Mouse (Mus musculus) thymus, postnatal 14 days (tissue): Measurements from ENCODE around the gene Sertad2.

Experiments used
- DNase-seq: peaks from one replicate; pipeline ENCODE4 v3.0.0; 2021

The Sertad2 gene

GRCm38 (mm10) chr11:20549481-20549880, 6.4 kb downstream of the Sertad2 start:
- DNase-seq = no peak

DNA sequence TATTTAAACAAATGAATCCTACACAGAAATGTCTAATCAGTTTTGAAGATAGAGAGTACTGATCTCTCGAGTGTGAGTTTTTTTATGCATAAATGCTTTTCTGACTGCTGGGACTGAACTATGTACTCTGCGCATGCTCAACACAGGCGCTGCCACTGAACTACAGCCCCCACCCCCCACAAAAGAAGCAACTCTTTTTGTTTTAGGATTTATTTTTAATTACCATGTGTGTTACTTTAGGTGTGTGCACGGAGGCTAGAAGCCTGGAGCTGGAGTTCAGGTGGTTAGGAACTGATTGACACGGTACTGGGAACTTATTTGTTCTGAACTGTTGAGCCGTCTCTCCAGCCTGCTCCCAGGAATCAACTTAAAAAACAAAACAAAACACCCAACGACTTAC, 7.1 kb downstream of the Sertad2 start:
- no peak for DNase-seq

GRCm38 (mm10) chr11:20552059-20552458, 9.0 kb downstream of the Sertad2 start:
- no peak for DNase-seq

DNA sequence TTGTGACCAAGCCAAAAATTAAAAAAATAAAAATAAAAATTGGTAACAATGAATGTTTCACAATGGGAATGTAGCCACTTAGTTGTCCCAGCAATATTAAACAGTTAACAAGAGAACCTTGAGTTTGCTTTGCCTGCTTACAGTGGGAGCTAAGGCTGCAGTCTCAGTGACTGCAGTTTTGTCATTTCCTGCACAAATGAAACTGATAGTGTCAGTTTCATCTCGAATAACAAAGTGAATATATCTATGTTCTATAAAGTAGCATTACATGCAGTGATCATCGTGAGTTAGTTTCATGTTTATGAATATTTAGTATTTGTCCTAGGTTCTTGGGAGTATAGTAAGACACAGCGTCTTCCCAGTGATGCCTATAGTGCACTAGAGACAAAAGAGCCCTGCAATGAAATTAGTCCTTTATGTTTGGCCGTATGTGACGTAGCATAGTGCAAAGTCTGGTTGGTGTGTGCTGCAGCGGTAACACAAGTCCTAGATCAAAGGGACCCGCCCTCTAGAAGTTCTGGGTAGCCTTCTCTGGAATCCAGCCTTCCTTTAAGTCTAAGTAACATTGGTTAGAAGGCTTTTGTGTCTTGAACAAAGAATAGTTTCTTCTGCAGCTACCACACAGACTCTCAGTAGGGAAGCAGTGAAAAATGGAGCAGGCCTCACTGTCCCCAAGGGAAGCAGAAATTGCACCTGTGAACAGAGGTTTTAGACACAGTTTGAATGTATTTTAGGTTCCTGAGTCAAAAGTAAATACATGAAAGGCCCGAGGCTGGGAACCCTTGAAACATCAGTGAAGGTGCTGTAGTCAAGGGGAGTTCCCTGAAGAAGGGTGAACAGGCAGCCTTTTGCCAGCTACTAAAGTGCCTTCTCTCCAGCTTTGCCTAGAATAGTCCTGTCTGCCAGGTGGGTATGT, 10.0 kb downstream of the Sertad2 start:
- peak; percentile 39 for DNase-seq

- no peak for DNase-seq
Observed at GRCm38 (mm10) chr11:20555651-20556050, 12.6 kb downstream of the Sertad2 start.

DNA sequence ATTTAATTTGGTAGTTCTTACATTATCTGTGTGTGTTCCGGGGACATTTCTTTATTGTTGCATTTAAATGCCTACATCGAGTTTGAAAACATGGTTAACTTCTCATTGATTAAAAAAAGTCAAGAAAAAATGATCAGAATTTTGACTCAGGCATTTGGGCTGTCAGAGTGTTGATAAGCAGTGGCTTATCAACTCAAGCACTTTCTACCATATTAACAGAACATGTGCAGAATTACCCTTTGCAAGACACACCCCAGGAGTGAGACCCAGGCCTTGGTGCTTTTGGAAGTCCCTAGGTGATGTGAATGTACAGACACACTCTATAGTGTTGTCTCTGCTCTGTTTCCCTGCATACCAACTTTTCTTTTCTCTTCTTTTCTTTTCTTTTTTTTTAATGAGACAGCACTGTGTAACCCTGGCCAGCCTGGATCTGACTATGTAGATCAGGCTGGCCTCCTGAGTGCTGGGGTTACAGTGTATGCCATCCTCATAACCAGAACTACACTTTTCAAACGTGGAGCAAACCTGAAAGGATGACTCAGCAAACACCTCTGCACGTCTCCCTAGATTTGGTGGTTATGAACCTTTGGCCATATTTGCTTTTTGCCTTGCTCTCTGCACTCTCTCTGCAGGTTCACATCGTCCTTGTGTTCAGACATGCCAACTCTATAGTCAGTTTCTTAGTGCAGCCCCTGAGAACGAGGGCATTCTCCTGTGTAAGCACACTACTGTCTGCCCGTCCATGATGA, 13.3 kb downstream of the Sertad2 start:
- no peak for DNase-seq

GRCm38 (mm10) chr11:20559236-20559950, 16.3 kb downstream of the Sertad2 start:
- no peak for DNase-seq

GRCm38 (mm10) chr11:20559951-20560642, 17.0 kb downstream of the Sertad2 start:
- no peak for DNase-seq

- peak; percentile 69 for DNase-seq
Observed at GRCm38 (mm10) chr11:20561323-20562002, 18.4 kb downstream of the Sertad2 start.

GRCm38 (mm10) chr11:20565057-20565456, 22.0 kb downstream of the Sertad2 start:
- no peak for DNase-seq

DNA sequence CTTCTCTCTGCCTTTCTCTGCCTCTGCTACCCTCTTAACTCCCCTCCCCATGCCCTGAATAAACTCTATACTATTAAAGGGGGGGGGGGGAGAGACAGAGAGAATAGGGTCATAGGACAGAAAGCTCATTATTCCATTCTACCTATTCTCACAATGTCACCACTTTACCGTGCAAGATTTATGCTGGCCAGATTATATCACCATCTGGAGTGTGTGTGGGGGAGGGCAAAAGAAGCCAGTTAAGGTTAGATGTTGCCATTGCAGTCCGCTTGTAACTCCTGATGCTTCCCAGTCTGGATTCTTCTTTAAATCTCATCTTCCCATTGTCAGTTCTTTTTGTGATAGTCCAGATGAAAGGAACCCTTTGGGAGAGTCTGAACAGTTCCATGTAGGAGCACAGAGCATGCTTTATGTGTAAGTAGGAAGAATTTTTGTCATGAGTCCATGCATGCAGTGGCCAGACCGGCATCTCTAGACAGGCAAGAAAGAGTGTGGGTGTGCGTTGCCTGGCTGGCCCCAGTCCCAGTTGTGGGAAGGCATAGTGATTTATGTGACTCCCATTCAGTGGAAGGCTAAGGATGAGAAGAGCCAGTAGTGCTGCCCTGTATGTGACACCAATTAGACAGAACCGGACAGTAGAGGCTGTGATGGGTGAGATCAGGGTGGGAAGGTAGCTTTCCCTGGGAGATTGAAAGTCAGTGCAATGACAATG, 28.8 kb downstream of the Sertad2 start:
- no peak for DNase-seq

DNA sequence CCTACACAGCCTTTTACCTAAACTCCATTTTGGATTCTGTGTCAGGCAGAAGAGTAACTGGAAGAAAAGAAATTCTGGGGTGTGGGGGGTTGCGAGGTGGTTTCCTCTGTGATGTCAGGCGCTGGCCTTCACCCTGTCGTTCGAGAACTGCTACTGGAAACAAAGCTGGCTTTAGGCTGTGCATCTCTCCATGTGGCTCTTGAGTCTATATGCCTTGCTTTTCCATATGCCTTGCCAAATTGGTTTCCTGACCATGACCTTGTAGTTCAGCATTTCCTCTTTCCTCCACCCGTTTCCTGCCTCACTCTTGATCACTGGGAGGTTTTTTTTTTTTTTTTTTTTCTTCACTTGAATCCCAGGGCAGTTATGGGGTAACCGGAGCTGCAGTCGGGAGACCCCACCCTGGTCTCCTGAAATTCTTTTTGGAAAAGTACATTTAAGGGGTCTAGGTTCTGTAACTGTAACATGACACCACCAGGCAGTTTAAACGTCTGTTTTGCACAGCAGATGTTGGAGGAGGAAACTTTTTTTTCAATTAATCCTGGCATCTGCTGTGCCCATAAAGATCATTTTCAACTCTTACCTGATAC, 33.1 kb downstream of the Sertad2 start:
- no peak for DNase-seq

DNA sequence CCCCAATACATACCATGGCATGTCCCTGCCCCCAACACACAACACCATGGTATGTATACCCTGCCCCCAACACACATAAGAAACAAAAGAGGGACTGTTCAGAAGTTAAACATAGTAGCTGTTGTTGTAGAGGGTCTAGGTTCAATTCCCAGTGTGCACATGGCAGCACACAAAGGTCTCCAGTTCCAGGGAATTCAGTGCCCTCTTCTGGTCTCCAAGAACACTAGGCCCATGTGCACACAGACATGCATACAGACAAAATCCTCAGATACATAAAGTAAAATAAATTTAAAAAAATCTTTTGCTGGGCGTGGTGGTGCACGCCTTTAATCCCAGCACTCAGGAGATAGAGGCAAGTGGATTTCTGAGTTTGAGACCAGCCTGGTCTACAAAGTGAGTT, 39.7 kb downstream of the Sertad2 start:
- DNase-seq = no peak

GRCm38 (mm10) chr11:20585297-20585696, 42.2 kb downstream of the Sertad2 start:
- DNase-seq = no peak

DNA sequence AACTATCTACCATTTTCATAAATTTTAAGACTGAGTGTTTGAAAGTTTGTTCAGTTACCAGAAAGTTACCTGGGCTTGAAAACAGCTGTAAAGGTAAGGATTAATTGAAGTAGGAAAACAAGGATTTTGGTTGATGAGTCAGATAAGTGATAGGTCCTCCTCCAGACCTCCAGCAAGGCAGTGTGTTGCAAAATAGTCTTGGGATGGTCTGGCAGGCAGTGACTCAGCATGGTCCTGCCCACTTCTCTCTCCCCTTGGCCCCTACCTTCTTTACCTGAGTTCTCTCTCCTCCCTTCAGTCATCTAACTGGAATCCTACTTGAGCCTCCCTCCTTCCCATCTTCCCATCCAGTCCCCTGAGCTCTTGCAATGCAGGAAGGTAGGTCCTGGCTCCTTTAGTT, 43.1 kb downstream of the Sertad2 start:
- no peak for DNase-seq

DNA sequence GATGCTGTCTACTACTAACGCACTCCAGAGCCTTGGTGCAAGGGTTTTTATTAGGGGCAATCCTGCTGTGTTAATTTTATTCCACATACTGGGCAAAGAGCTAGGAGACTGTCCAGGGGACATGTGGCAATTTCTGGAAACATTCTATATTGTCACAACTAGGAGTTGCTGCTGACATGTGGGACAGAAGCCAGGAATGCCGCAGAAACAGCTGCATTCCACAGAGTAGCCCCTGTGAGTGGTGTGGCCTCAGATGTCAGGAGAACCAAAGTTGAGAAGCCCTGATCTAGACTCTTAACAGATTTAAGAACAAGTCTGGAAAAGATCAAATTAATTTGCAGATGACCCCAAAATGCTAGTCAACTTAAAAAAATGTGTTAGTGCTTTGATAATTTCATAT, 46.3 kb downstream of the Sertad2 start:
- DNase-seq = no peak

- DNase-seq = peak; percentile 55
Observed at GRCm38 (mm10) chr11:20592010-20592409, 49.0 kb downstream of the Sertad2 start.

GRCm38 (mm10) chr11:20594229-20595201, 51.5 kb downstream of the Sertad2 start:
- DNase-seq = no peak

DNA sequence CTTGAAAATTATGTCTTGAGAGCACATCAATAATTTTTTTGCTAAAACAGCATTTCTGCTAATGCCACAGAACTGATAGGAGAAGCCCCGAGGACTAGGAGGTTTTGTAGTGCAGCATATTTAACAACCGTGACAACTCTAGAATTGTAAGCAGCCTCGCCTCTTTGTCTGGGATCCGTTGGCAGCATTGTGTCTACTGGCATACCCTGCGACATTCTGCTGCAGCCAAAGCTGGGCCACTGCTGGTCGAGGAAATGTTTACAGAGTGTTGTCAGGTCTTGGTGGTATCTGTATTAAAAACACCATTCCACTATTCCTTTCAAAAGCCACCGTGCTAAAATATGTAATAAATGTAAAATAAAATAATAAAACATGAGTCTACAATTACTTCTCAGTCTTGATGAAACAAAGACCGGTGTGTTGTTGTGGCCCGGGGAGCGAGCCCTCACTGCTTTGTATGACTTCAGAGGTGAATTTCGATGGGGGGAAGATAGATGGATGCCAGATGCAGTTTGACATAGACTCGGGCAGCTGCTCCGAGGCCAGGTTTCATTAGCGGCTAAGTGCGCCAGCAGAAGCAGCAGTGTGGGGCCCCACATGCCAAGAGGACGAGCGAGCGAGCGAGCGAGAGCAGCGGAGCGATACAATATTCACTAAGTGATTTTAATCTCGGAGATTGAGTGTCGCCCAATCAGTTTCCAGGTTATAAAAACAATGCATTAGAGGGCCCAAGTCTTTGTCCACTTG, 60.2 kb downstream of the Sertad2 start:
- no peak for DNase-seq
